Mouse (Mus musculus) hindbrain, embryonic 11.5 days (tissue): ENCODE data around the gene Camk1d. TPM values are rescaled to one million over a fixed set of nuclear protein-coding genes. Genes with fewer than 3 reads are reported as not detected.
A peak's percentile ranks its signal among the peaks of the same experiment; 100 is the strongest.

Source experiments
- ATAC-seq: fragments of 200-750 bp; cut with Nextera tagmentation; 2 replicates; pipeline ENCODE4 v1.8.0; 2017; ENCODE audit warnings: mild to moderate bottlenecking, moderate TSS enrichment, moderate library complexity; ENCODE audit not compliant: low FRiP score
- DNase-seq: peaks from one replicate; pipeline ENCODE4 v3.0.0-alpha.2; 2015; ENCODE audit warnings: low spot score
- H3K27ac ChIP-seq: fragments of 300-500 bp; sonication (generic); 2 replicates; pipeline ENCODE4 v1.5.1; 2014; ENCODE audit warnings: mild to moderate bottlenecking, low read depth, low read length
- H3K27me3 ChIP-seq: fragments of 300-500 bp; sonication (generic); 2 replicates; pipeline ENCODE4 v1.6.1; 2014; ENCODE audit warnings: mild to moderate bottlenecking, low read length, moderate library complexity, mixed read lengths; ENCODE audit not compliant: control insufficient read depth, insufficient read depth
- H3K36me3 ChIP-seq: fragments of 300-500 bp; sonication (generic); 2 replicates; pipeline ENCODE4 v1.6.1; 2014; ENCODE audit warnings: mild to moderate bottlenecking, low read length, moderate library complexity, mixed read lengths; ENCODE audit not compliant: control insufficient read depth, insufficient read depth
- H3K4me1 ChIP-seq: fragments of 300-500 bp; sonication (generic); replicated peaks from 2 replicates; pipeline ENCODE4 v1.6.1; 2014; ENCODE audit warnings: low read length, mixed read lengths; ENCODE audit not compliant: control insufficient read depth, insufficient read depth
- H3K4me2 ChIP-seq: fragments of 300-500 bp; sonication (generic); replicated peaks from 2 replicates; pipeline ENCODE4 v1.6.1; 2014; ENCODE audit warnings: mild to moderate bottlenecking, low read depth, low read length
- H3K4me3 ChIP-seq: fragments of 300-500 bp; sonication (generic); 2 replicates; pipeline ENCODE4 v1.5.1; 2014; ENCODE audit warnings: low read depth, low read length
- H3K9ac ChIP-seq: fragments of 300-500 bp; sonication (generic); 2 replicates; pipeline ENCODE4 v1.6.1; 2014; ENCODE audit warnings: low read depth, low read length
- H3K9me3 ChIP-seq: fragments of 300-500 bp; sonication (generic); 2 replicates; pipeline ENCODE4 v1.6.1; 2016; ENCODE audit warnings: low read length; ENCODE audit not compliant: control insufficient read depth
- WGBS: fragments of 180-500 bp; shearing (Covaris S2); extraction: QIAGEN DNeasy Blood & Tissue Kit; methylation state at CpG from one replicate; pipeline ENCODE4 v1.1.7; 2014; 5-methylcytosine and 5-hydroxymethylcytosine counted together
- polyA plus RNA-seq: library from polyadenylated mRNA; unstranded; fragments of >200 nt; fragmentation: Nextera tagmentation; extraction: Ambion mirVana; gene quantifications from 2 replicates; pipeline ENCODE4 v1.2.1, GENCODE M21; 2014

Gene Camk1d
- polyA plus RNA-seq, 1 experiment from 2014 or later, result 2.7 TPM

GRCm38 (mm10) chr2:5352821-5353522, 361.3 kb downstream of the Camk1d start:
- DNase-seq, result no peak
- H3K9me3 ChIP-seq, result no peaks in the 10 kb centered on the region
- H3K9ac ChIP-seq, result no peak overlapping the region
- no peaks in the 10 kb centered on the region for H3K27me3 ChIP-seq
- H3K27ac ChIP-seq, result no peak overlapping the region
- H3K4me3 ChIP-seq, result no peak overlapping the region
- 85% methylated on average over 13 of the region's 13 CpGs for WGBS
- H3K36me3 ChIP-seq, result no peaks in the 10 kb centered on the region
- ATAC-seq, result no peak
- no peaks in the 10 kb centered on the region for H3K4me1 ChIP-seq
- no peak overlapping the region for H3K4me2 ChIP-seq

- ATAC-seq, result no peak
- H3K27me3 ChIP-seq, result no peaks in the 10 kb centered on the region
- H3K4me1 ChIP-seq, result no peaks in the 10 kb centered on the region
- H3K27ac ChIP-seq, result no peak overlapping the region
- 85% methylated on average over 9 of the region's 9 CpGs for WGBS
- no peak overlapping the region for H3K9ac ChIP-seq
- H3K4me2 ChIP-seq, result no peak overlapping the region
- no peaks in the 10 kb centered on the region for H3K36me3 ChIP-seq
- DNase-seq, result no peak
- no peak overlapping the region for H3K4me3 ChIP-seq
- no peaks in the 10 kb centered on the region for H3K9me3 ChIP-seq
Measured at GRCm38 (mm10) chr2:5345344-5345743, 369.0 kb downstream of the Camk1d start.

GRCm38 (mm10) chr2:5327533-5328250, 386.6 kb downstream of the Camk1d start:
- DNase-seq, result no peak
- 73% methylated on average over 12 of the region's 12 CpGs for WGBS

GRCm38 (mm10) chr2:5324806-5325205, 389.5 kb downstream of the Camk1d start:
- ATAC-seq, result no peak
- 90% methylated on average over 3 of the region's 3 CpGs for WGBS
- DNase-seq, result no peak

More at GRCm38 (mm10) chr2:5327533-5328250, 386.6 kb downstream of the Camk1d start:
- ATAC-seq, result no peak
- Histone ChIP-seq H3K4me2 (no peak overlapping the region), H3K4me3 (no peak overlapping the region), H3K27ac (peak overlapping the region; percentile 42; the same call in 1 of the 2 replicates), H3K9ac (no peak overlapping the region), H3K27me3 (no peaks in the 10 kb centered on the region), H3K36me3 (no peaks in the 10 kb centered on the region), H3K9me3 (no peaks in the 10 kb centered on the region), H3K4me1 (peaks cover 6% of the 10 kb centered on the region; the same call in 1 of the 2 replicates)

GRCm38 (mm10) chr2:5321660-5322295, 392.5 kb downstream of the Camk1d start:
- Histone ChIP-seq H3K4me1 (no peaks in the 10 kb centered on the region), H3K4me2 (no peak overlapping the region), H3K9ac (no peak overlapping the region), H3K36me3 (no peaks in the 10 kb centered on the region), H3K27ac (no peak overlapping the region), H3K27me3 (no peaks in the 10 kb centered on the region), H3K9me3 (no peaks in the 10 kb centered on the region), H3K4me3 (no peak overlapping the region)
- ATAC-seq (no peak), DNase-seq (no peak)
- 68% methylated on average over 8 of the region's 8 CpGs for WGBS

More at GRCm38 (mm10) chr2:5324806-5325205, 389.5 kb downstream of the Camk1d start:
- Histone ChIP-seq H3K4me2 (no peak overlapping the region), H3K4me1 (peaks cover 6% of the 10 kb centered on the region; the same call in 1 of the 2 replicates), H3K27me3 (no peaks in the 10 kb centered on the region), H3K9me3 (no peaks in the 10 kb centered on the region), H3K4me3 (no peak overlapping the region), H3K36me3 (no peaks in the 10 kb centered on the region), H3K9ac (no peak overlapping the region), H3K27ac (no peak overlapping the region)

- no peak for ATAC-seq
Measured at GRCm38 (mm10) chr2:5319138-5319537, 395.2 kb downstream of the Camk1d start.

GRCm38 (mm10) chr2:5316763-5317162, 397.6 kb downstream of the Camk1d start:
- WGBS, result 95% methylated on average over 5 of the region's 5 CpGs
- Histone ChIP-seq H3K9ac (no peak overlapping the region), H3K4me3 (no peak overlapping the region), H3K27me3 (peaks cover 3% of the 10 kb centered on the region), H3K4me2 (no peak overlapping the region), H3K27ac (no peak overlapping the region), H3K4me1 (0 out of 2 replicates have a peak, but pooled peaks cover 3% of the 10 kb centered on the region), H3K9me3 (no peaks in the 10 kb centered on the region), H3K36me3 (no peaks in the 10 kb centered on the region)
- ATAC-seq (no peak), DNase-seq (no peak)

More at GRCm38 (mm10) chr2:5319138-5319537, 395.2 kb downstream of the Camk1d start:
- no peak overlapping the region for H3K27ac ChIP-seq
- DNase-seq, result no peak
- H3K27me3 ChIP-seq, result peaks cover 3% of the 10 kb centered on the region
- no peak overlapping the region for H3K4me3 ChIP-seq
- 94% methylated on average over 3 of the region's 3 CpGs for WGBS
- H3K36me3 ChIP-seq, result no peaks in the 10 kb centered on the region
- H3K9me3 ChIP-seq, result no peaks in the 10 kb centered on the region
- H3K4me2 ChIP-seq, result no peak overlapping the region
- H3K4me1 ChIP-seq, result 0 out of 2 replicates have a peak, but pooled peaks cover 3% of the 10 kb centered on the region
- H3K9ac ChIP-seq, result no peak overlapping the region

- H3K36me3 ChIP-seq, result no peaks in the 10 kb centered on the region
- no peak for DNase-seq
- peaks cover 3% of the 10 kb centered on the region for H3K27me3 ChIP-seq
Measured at GRCm38 (mm10) chr2:5316217-5316616, 398.1 kb downstream of the Camk1d start.

More at GRCm38 (mm10) chr2:5316217-5316616, 398.1 kb downstream of the Camk1d start:
- Histone ChIP-seq H3K4me1 (0 out of 2 replicates have a peak, but pooled peaks cover 3% of the 10 kb centered on the region), H3K4me2 (no peak overlapping the region), H3K27ac (no peak overlapping the region), H3K4me3 (no peak overlapping the region), H3K9ac (no peak overlapping the region), H3K9me3 (no peaks in the 10 kb centered on the region)
- ATAC-seq, result no peak
- 89% methylated on average over 4 of the region's 4 CpGs for WGBS
